Mouse (Mus musculus): ENCODE data around the gene Herc3. TPM values are rescaled to one million over a fixed set of nuclear protein-coding genes. Genes with fewer than 3 reads are reported as not detected.

The Herc3 gene
- polyA plus RNA-seq, 1 experiment from 2014 or later = 58.2 TPM

DNA sequence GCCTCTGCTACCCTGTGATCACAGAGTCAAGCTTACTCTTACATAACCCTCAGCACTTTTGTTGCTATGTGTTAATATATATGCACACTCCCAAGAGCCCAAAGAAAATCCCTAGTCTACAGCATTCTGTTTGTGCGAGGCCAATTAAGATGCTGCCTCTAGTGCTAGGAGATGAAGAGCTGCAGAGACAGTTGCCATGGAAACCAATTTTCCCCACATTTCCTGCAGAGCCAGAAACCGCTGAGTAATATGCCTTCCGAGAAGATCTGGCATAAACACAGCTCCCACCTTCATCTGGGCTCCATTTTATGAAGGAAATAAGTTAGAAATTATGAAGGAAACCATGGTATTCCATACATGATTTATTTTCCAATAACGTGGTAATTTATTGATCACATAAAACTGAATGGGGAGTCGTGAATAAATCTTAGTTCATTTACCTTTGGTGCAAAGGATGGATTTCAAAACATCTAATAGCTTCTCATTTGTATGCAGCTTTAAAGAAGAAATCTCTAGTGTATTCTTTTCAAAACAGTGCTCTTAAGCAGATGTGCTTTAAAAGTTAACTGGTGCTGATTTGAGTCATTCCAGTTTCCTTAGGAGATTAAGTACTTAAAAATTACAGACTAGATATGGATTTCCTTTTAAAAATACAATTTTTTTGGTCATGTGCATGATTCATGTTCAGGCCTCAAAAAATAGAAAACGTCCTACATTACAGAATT lies 102.1 kb downstream of the Herc3 start:
- H3K27ac ChIP-seq (replicated peaks in 1 of 2; ENCODE audit: control insufficient read depth in 1 of 2, insufficient read depth in 1 of 2, low read depth in 2 of 2, low read length in 2 of 2) = no peak overlapping the region
- H3K27me3 ChIP-seq (ENCODE audit: control insufficient read depth, insufficient read depth, low read length) = no peaks in the 10 kb centered on the region
- H3K4me3 ChIP-seq (ENCODE audit: control insufficient read depth in 1 of 2, insufficient read depth in 1 of 2, low read depth in 1 of 2, low read length in 2 of 2) = no peak overlapping the region
- H3K36me3 ChIP-seq (ENCODE audit: control insufficient read depth, insufficient read depth, low read length) = peaks cover 10% of the 10 kb centered on the region
- no peaks in the 10 kb centered on the region for H3K9me3 ChIP-seq (ENCODE audit: control insufficient read depth, low read length)
- 67% methylated on average over 6 of the region's 6 CpGs for WGBS
- ATAC-seq (ENCODE audit: insufficient number of reproducible peaks, insufficient read depth, low FRiP score, low read depth) = no peak
- H3K4me1 ChIP-seq (ENCODE audit: control insufficient read depth in 2 of 2, insufficient read depth in 2 of 2, low read length in 2 of 2) = peaks cover 0 to 8% of the 10 kb centered on the region in 2 experiments; a peak in 2 of 4 replicates
- H3K9ac ChIP-seq (ENCODE audit: low read length) = no peak overlapping the region
- H3K4me2 ChIP-seq (ENCODE audit: low read length) = no peak overlapping the region

DNA sequence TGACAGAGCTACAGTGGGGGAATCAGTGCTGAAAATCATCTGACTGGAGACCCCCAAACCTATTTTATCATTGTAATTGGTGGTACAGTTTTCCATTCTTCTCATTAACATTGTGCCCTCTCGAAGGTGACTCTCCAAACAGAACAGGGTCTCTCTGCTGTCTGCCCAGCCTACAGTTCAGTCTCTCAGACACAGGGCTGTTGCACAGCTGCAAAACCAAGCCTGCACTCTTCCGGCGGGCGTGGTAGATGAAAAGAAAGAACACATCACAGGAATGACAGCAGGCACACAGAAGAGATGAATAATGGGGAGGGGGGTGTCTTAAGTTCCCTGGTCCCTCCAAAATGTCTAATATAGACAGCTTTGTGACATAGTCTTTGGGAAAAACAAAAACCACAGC lies 102.9 kb downstream of the Herc3 start:
- no peak for ATAC-seq (ENCODE audit: insufficient number of reproducible peaks, insufficient read depth, low FRiP score, low read depth)
- Histone ChIP-seq H3K9ac (ENCODE audit: low read length) (no peak overlapping the region), H3K4me2 (ENCODE audit: low read length) (no peak overlapping the region), H3K9me3 (ENCODE audit: control insufficient read depth, low read length) (no peaks in the 10 kb centered on the region), H3K4me1 (ENCODE audit: control insufficient read depth in 2 of 2, insufficient read depth in 2 of 2, low read length in 2 of 2) (peaks cover 0 to 6% of the 10 kb centered on the region in 2 experiments; a peak in 2 of 4 replicates), H3K4me3 (ENCODE audit: control insufficient read depth in 1 of 2, insufficient read depth in 1 of 2, low read depth in 1 of 2, low read length in 2 of 2) (no peak overlapping the region), H3K36me3 (ENCODE audit: control insufficient read depth, insufficient read depth, low read length) (peaks cover 18% of the 10 kb centered on the region), H3K27me3 (ENCODE audit: control insufficient read depth, insufficient read depth, low read length) (no peaks in the 10 kb centered on the region), H3K27ac (replicated peaks in 1 of 2; ENCODE audit: control insufficient read depth in 1 of 2, insufficient read depth in 1 of 2, low read depth in 2 of 2, low read length in 2 of 2) (no peak overlapping the region)
- WGBS = 72% methylated on average over 4 of the region's 4 CpGs

DNA sequence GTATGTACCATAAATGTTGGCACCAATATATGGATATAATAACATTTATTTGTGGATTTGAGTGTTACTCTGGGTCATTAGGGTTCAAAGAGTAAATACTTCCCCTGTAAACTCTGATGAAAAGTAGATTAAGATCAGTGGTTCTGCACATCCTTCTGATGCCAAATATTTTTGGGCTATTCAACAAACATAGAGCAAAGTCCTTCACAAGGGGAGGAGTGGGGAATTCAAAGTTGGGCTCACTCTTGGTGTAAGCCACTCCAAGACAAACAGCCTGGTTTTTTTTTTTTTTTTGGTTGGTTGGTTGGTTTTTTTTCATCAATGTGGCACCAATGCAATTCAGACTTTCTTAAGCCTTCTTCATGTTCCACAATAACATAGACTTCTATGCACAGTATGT lies 106.5 kb downstream of the Herc3 start:
- no peaks in the 10 kb centered on the region for H3K4me1 ChIP-seq (ENCODE audit: control insufficient read depth in 2 of 2, insufficient read depth in 2 of 2, low read length in 2 of 2)
- peaks cover 19% of the 10 kb centered on the region for H3K36me3 ChIP-seq (ENCODE audit: control insufficient read depth, insufficient read depth, low read length)
- H3K9me3 ChIP-seq (ENCODE audit: control insufficient read depth, low read length) = no peaks in the 10 kb centered on the region
- no peak overlapping the region for H3K27ac ChIP-seq (replicated peaks in 1 of 2; ENCODE audit: control insufficient read depth in 1 of 2, insufficient read depth in 1 of 2, low read depth in 2 of 2, low read length in 2 of 2)
- H3K9ac ChIP-seq (ENCODE audit: low read length) = no peak overlapping the region
- no peak for ATAC-seq (ENCODE audit: insufficient number of reproducible peaks, insufficient read depth, low FRiP score, low read depth)
- H3K4me2 ChIP-seq (ENCODE audit: low read length) = no peak overlapping the region
- no peak overlapping the region for H3K4me3 ChIP-seq (ENCODE audit: control insufficient read depth in 1 of 2, insufficient read depth in 1 of 2, low read depth in 1 of 2, low read length in 2 of 2)
- no peaks in the 10 kb centered on the region for H3K27me3 ChIP-seq (ENCODE audit: control insufficient read depth, insufficient read depth, low read length)

GRCm38 (mm10) chr6:58942276-58942675 lies 111.0 kb downstream of the Herc3 start:
- no peak overlapping the region for H3K9ac ChIP-seq (ENCODE audit: low read length)
- no peaks in the 10 kb centered on the region for H3K27me3 ChIP-seq (ENCODE audit: control insufficient read depth, insufficient read depth, low read length)
- H3K4me3 ChIP-seq (ENCODE audit: control insufficient read depth in 1 of 2, insufficient read depth in 1 of 2, low read depth in 1 of 2, low read length in 2 of 2) = no peak overlapping the region
- no peak for ATAC-seq (ENCODE audit: insufficient number of reproducible peaks, insufficient read depth, low FRiP score, low read depth)
- no peak overlapping the region for H3K27ac ChIP-seq (replicated peaks in 1 of 2; ENCODE audit: control insufficient read depth in 1 of 2, insufficient read depth in 1 of 2, low read depth in 2 of 2, low read length in 2 of 2)
- no peaks in the 10 kb centered on the region for H3K4me1 ChIP-seq (ENCODE audit: control insufficient read depth in 2 of 2, insufficient read depth in 2 of 2, low read length in 2 of 2)
- H3K9me3 ChIP-seq (ENCODE audit: control insufficient read depth, low read length) = no peaks in the 10 kb centered on the region
- no peak overlapping the region for H3K4me2 ChIP-seq (ENCODE audit: low read length)
- WGBS = 89% methylated on average over 2 of the region's 2 CpGs
- peaks cover 12% of the 10 kb centered on the region; the same call in 1 of the 2 replicates for H3K36me3 ChIP-seq (ENCODE audit: control insufficient read depth, insufficient read depth, low read length)

DNA sequence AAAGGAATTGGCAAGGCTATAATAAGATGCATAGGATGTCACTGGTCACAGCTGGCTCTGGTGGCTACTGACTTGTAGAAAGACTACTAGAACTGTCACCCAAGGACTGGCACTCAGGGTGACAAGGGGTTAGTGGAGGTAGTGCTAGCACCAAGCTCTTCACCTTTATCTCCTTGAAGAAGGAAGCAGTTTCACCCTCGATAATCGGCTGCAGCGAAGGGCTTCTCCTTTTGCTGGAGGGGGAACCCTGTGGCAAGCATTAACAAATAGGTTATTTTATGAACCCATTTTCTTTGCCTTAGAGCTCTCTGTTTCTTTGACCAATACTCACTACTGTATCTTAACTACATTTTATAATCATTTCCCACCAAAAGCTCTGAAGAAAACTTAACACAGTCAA lies 112.7 kb downstream of the Herc3 start:
- no peaks in the 10 kb centered on the region for H3K9me3 ChIP-seq (ENCODE audit: control insufficient read depth, low read length)
- peaks cover 10% of the 10 kb centered on the region; the same call in 1 of the 2 replicates for H3K36me3 ChIP-seq (ENCODE audit: control insufficient read depth, insufficient read depth, low read length)
- no peak overlapping the region for H3K27ac ChIP-seq (replicated peaks in 1 of 2; ENCODE audit: control insufficient read depth in 1 of 2, insufficient read depth in 1 of 2, low read depth in 2 of 2, low read length in 2 of 2)
- 82% methylated on average over 3 of the region's 3 CpGs for WGBS
- no peak overlapping the region for H3K4me2 ChIP-seq (ENCODE audit: low read length)
- H3K4me3 ChIP-seq (ENCODE audit: control insufficient read depth in 1 of 2, insufficient read depth in 1 of 2, low read depth in 1 of 2, low read length in 2 of 2) = no peak overlapping the region
- no peaks in the 10 kb centered on the region for H3K27me3 ChIP-seq (ENCODE audit: control insufficient read depth, insufficient read depth, low read length)
- no peaks in the 10 kb centered on the region for H3K4me1 ChIP-seq (ENCODE audit: control insufficient read depth in 2 of 2, insufficient read depth in 2 of 2, low read length in 2 of 2)
- no peak overlapping the region for H3K9ac ChIP-seq (ENCODE audit: low read length)
- ATAC-seq (ENCODE audit: insufficient number of reproducible peaks, insufficient read depth, low FRiP score, low read depth) = no peak

GRCm38 (mm10) chr6:58946246-58946645 lies 115.0 kb downstream of the Herc3 start:
- H3K36me3 ChIP-seq (ENCODE audit: control insufficient read depth, insufficient read depth, low read length) = 0 out of 2 replicates have a peak, but pooled peaks cover 7% of the 10 kb centered on the region
- no peak for ATAC-seq (ENCODE audit: insufficient number of reproducible peaks, insufficient read depth, low FRiP score, low read depth)
- no peaks in the 10 kb centered on the region for H3K27me3 ChIP-seq (ENCODE audit: control insufficient read depth, insufficient read depth, low read length)
- WGBS = 58% methylated on average over 2 of the region's 2 CpGs
- no peaks in the 10 kb centered on the region for H3K9me3 ChIP-seq (ENCODE audit: control insufficient read depth, low read length)
- no peak overlapping the region for H3K27ac ChIP-seq (replicated peaks in 1 of 2; ENCODE audit: control insufficient read depth in 1 of 2, insufficient read depth in 1 of 2, low read depth in 2 of 2, low read length in 2 of 2)
- no peak overlapping the region for H3K9ac ChIP-seq (ENCODE audit: low read length)
- H3K4me2 ChIP-seq (ENCODE audit: low read length) = no peak overlapping the region
- no peaks in the 10 kb centered on the region for H3K4me1 ChIP-seq (ENCODE audit: control insufficient read depth in 2 of 2, insufficient read depth in 2 of 2, low read length in 2 of 2)
- no peak overlapping the region for H3K4me3 ChIP-seq (ENCODE audit: control insufficient read depth in 1 of 2, insufficient read depth in 1 of 2, low read depth in 1 of 2, low read length in 2 of 2)

DNA sequence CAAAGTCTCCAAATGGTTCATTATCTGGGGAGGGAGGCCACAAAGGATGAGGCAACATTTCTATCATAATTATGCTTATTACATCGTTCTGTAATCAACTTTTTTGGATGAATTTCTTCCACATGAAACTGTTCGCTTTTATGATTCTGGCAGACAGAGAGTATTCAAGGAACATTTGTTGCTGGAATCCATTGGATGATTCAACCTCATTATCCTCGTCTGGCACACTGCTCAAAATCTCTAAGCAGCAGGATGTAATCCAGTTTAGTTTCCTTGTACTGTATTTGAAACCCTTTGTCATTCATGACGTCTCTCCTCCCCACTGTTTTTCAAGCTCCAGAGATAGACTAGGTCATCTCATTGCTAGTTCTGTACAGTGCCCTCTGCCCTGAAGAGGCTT lies 115.6 kb downstream of the Herc3 start:
- Histone ChIP-seq H3K4me3 (ENCODE audit: control insufficient read depth in 1 of 2, insufficient read depth in 1 of 2, low read depth in 1 of 2, low read length in 2 of 2) (no peak overlapping the region), H3K27ac (replicated peaks in 1 of 2; ENCODE audit: control insufficient read depth in 1 of 2, insufficient read depth in 1 of 2, low read depth in 2 of 2, low read length in 2 of 2) (no peak overlapping the region), H3K36me3 (ENCODE audit: control insufficient read depth, insufficient read depth, low read length) (0 out of 2 replicates have a peak, but pooled peaks cover 7% of the 10 kb centered on the region), H3K27me3 (ENCODE audit: control insufficient read depth, insufficient read depth, low read length) (no peaks in the 10 kb centered on the region), H3K9ac (ENCODE audit: low read length) (no peak overlapping the region), H3K4me2 (ENCODE audit: low read length) (no peak overlapping the region), H3K4me1 (ENCODE audit: control insufficient read depth in 2 of 2, insufficient read depth in 2 of 2, low read length in 2 of 2) (no peaks in the 10 kb centered on the region), H3K9me3 (ENCODE audit: control insufficient read depth, low read length) (no peaks in the 10 kb centered on the region)
- WGBS = 80% methylated on average over 4 of the region's 4 CpGs
- no peak for ATAC-seq (ENCODE audit: insufficient number of reproducible peaks, insufficient read depth, low FRiP score, low read depth)

DNA sequence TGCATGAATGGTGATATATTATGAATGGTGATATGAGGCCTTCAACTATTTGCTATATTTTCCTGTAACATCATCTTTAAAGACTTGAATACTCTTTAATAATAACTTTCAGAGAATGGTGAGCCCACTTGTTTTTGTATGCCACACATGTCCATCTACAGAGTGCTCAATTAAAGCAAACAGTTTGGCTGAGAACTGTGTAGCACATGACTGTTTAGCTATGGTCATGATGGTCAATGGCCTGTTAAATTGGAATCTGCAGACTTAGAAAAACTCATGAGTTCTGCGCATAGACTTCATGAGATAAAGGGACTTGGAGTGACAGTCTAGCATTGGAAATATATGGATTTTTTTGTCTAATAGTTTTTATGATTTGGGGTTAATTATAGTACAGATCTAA lies 119.1 kb downstream of the Herc3 start:
- Histone ChIP-seq H3K36me3 (ENCODE audit: control insufficient read depth, insufficient read depth, low read length) (peaks cover 31% of the 10 kb centered on the region), H3K9me3 (ENCODE audit: control insufficient read depth, low read length) (no peaks in the 10 kb centered on the region), H3K9ac (ENCODE audit: low read length) (no peak overlapping the region), H3K4me2 (ENCODE audit: low read length) (no peak overlapping the region), H3K4me1 (ENCODE audit: control insufficient read depth in 2 of 2, insufficient read depth in 2 of 2, low read length in 2 of 2) (no peaks in the 10 kb centered on the region), H3K27ac (replicated peaks in 1 of 2; ENCODE audit: control insufficient read depth in 1 of 2, insufficient read depth in 1 of 2, low read depth in 2 of 2, low read length in 2 of 2) (no peak overlapping the region), H3K27me3 (ENCODE audit: control insufficient read depth, insufficient read depth, low read length) (no peaks in the 10 kb centered on the region), H3K4me3 (ENCODE audit: control insufficient read depth in 1 of 2, insufficient read depth in 1 of 2, low read depth in 1 of 2, low read length in 2 of 2) (no peak overlapping the region)
- ATAC-seq (ENCODE audit: insufficient number of reproducible peaks, insufficient read depth, low FRiP score, low read depth) = no peak
- 91% methylated on average over 1 of the region's 1 CpGs for WGBS
